Mouse (Mus musculus) embryonic facial prominence, embryonic 14.5 days (tissue): ENCODE measurements around the gene Cldn10. TPM values are rescaled to one million over a fixed set of nuclear protein-coding genes. Genes with fewer than 3 reads are reported as not detected.

ENCODE experiments used
- ATAC-seq: fragments of 200-750 bp; cut with Nextera tagmentation; 2 replicates; pipeline ENCODE4 v1.8.0; 2017; ENCODE audit warnings: low read depth, moderate number of reproducible peaks, moderate TSS enrichment
- DNase-seq: peaks from one replicate; pipeline ENCODE4 v3.0.0-alpha.2; 2015; ENCODE audit warnings: low spot score
- H3K27ac ChIP-seq: fragments of 300-500 bp; sonication (generic); replicated peaks from 2 replicates; pipeline ENCODE4 v1.5.1; 2014; ENCODE audit warnings: low read depth, mild to moderate bottlenecking, low read length, moderate library complexity
- H3K27me3 ChIP-seq: fragments of 300-500 bp; sonication (generic); replicated peaks from 2 replicates; pipeline ENCODE4 v1.6.1; 2014; ENCODE audit warnings: low read length; ENCODE audit not compliant: control insufficient read depth, insufficient read depth
- H3K36me3 ChIP-seq: fragments of 300-500 bp; sonication (generic); 2 replicates; pipeline ENCODE4 v1.6.1; 2014; ENCODE audit warnings: low read length, mixed read lengths; ENCODE audit not compliant: control insufficient read depth, insufficient read depth
- H3K4me1 ChIP-seq: fragments of 300-500 bp; sonication (generic); 2 replicates; pipeline ENCODE4 v1.6.1; 2014; ENCODE audit warnings: antibody characterized with exemption, low read length; ENCODE audit not compliant: control insufficient read depth, insufficient read depth
- H3K4me2 ChIP-seq: fragments of 300-500 bp; sonication (generic); 2 replicates; pipeline ENCODE4 v1.6.1; 2014; ENCODE audit warnings: low read depth, mild to moderate bottlenecking, low read length, moderate library complexity, mixed read lengths
- H3K4me3 ChIP-seq: fragments of 300-500 bp; sonication (generic); 2 replicates; pipeline ENCODE4 v1.5.1; 2014; ENCODE audit warnings: low read depth, mild to moderate bottlenecking, low read length
- H3K9ac ChIP-seq: fragments of 300-500 bp; sonication (generic); 2 replicates; pipeline ENCODE4 v1.6.1; 2014; ENCODE audit warnings: low read depth, mild to moderate bottlenecking, low read length, moderate library complexity, mixed read lengths
- H3K9me3 ChIP-seq: fragments of 300-500 bp; sonication (generic); 2 replicates; pipeline ENCODE4 v1.6.1; 2016; ENCODE audit warnings: low read length; ENCODE audit not compliant: control insufficient read depth
- WGBS: fragments of 180-500 bp; shearing (Covaris S2); extraction: QIAGEN DNeasy Blood & Tissue Kit; methylation state at CpG from one replicate; pipeline ENCODE4 v1.1.7; 2014; 5-methylcytosine and 5-hydroxymethylcytosine counted together
- polyA plus RNA-seq: library from polyadenylated mRNA; unstranded; fragments of >200 nt; fragmentation: Nextera tagmentation; extraction: Ambion mirVana; gene quantifications from 2 replicates; pipeline ENCODE4 v1.2.1, GENCODE M21; 2014

Gene Cldn10
- polyA plus RNA-seq, 1 experiment from 2014 or later: 10.9 TPM

DNA sequence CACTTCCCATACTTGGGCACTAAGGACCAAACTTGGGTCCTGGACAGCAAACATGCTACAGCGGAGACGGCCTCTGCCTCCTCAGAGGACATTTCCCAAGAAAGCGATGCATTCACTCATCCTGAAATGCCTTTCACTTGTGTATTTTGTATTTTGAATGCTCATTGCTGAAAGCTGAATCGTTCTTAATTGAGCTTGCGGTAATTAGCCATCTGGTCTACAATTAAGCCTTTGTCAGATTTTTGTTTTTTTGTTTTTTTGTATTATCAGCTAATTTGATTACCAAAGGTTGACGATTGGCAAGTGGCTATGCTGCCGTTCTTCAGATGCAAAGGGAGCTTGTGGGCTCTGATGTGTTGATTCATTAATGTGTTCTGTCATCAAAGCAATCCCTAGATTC is 5.2 kb downstream of the Cldn10 start:
- no peak for ATAC-seq
- Histone ChIP-seq H3K9ac (no peak overlapping the region), H3K9me3 (no peaks in the 10 kb centered on the region)

DNA sequence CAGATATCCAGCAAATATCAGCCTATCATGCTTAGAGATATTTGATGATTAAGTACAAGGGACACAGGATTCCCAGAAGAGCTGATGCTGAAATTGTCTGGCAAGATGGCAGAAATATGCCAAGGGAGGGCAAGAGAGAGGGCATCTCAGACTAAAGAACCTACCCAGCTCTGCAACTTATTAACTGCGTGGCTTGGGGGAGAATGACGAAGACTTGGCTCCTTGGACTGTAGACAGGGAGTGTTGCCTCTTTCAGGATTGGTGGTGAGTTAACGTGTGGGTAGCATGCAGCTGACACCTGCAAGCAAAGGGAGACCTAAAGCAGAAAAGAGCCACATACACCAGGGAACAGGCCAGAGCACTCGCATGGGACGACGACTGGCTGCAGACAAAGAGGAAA is 5.7 kb downstream of the Cldn10 start:
- ATAC-seq (no peak), DNase-seq (no peak)
- Histone ChIP-seq H3K9ac (no peak overlapping the region), H3K9me3 (no peaks in the 10 kb centered on the region), H3K27ac (no peak overlapping the region), H3K4me3 (no peak overlapping the region), H3K27me3 (no peaks in the 10 kb centered on the region), H3K4me2 (no peak overlapping the region), H3K36me3 (no peaks in the 10 kb centered on the region), H3K4me1 (no peaks in the 10 kb centered on the region)
- 87% methylated on average over 6 of the region's 6 CpGs for WGBS

More for the DNA sequence above, 5.2 kb downstream of the Cldn10 start:
- H3K4me1 ChIP-seq: no peaks in the 10 kb centered on the region
- no peak for DNase-seq
- H3K4me2 ChIP-seq: no peak overlapping the region
- no peak overlapping the region for H3K27ac ChIP-seq
- H3K36me3 ChIP-seq: no peaks in the 10 kb centered on the region
- H3K27me3 ChIP-seq: no peaks in the 10 kb centered on the region
- no peak overlapping the region for H3K4me3 ChIP-seq
- WGBS: 86% methylated on average over 7 of the region's 7 CpGs

DNA sequence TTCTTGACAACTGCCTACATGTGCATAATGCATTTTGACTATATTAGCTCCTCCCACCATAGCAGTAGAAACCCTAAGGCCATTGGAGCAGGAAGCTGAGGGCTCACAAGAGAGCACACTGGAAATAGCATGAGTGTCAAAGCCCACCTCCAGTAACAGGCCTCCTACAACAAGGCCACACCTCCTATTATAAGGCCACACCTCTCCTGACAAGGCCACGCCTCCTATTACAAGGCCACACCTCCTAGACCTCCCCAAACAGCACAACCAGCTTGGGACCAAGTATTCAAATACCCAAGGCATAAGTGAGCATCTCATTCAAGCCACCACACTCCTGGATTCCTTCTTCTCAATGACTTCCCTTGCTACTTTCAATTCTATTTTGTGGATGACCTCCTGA is 6.5 kb downstream of the Cldn10 start:
- Histone ChIP-seq H3K9me3 (no peaks in the 10 kb centered on the region), H3K36me3 (no peaks in the 10 kb centered on the region), H3K9ac (no peak overlapping the region), H3K27me3 (no peaks in the 10 kb centered on the region), H3K4me3 (no peak overlapping the region), H3K4me2 (no peak overlapping the region), H3K4me1 (no peaks in the 10 kb centered on the region), H3K27ac (no peak overlapping the region)
- no peak for DNase-seq
- WGBS: 65% methylated on average over 1 of the region's 1 CpGs
- no peak for ATAC-seq

DNA sequence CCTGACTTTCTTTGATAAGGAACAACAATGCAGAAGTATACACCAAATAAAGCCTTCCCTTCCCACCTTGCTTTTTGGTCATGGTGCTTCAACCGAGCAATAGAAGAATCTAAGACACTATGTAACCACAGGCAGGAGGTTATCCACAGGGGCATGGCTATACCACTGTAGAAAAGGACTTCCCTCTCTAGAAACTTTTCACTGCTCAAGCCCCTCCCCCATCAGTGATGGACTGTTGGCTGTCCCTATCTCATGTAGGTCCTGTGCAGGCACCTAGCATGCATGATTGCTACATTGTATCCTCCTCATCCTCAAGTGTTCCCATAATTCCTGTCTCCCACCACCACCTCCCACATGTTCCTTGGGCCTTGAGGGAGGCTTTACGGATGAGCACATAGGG is 7.2 kb downstream of the Cldn10 start:
- H3K9me3 ChIP-seq: no peaks in the 10 kb centered on the region
- H3K4me2 ChIP-seq: no peak overlapping the region
- DNase-seq (no peak), ATAC-seq (no peak)
- WGBS: 90% methylated on average over 2 of the region's 2 CpGs
- H3K9ac ChIP-seq: no peak overlapping the region
- no peak overlapping the region for H3K4me3 ChIP-seq
- no peaks in the 10 kb centered on the region for H3K27me3 ChIP-seq
- no peaks in the 10 kb centered on the region for H3K36me3 ChIP-seq
- no peak overlapping the region for H3K27ac ChIP-seq
- no peaks in the 10 kb centered on the region for H3K4me1 ChIP-seq

DNA sequence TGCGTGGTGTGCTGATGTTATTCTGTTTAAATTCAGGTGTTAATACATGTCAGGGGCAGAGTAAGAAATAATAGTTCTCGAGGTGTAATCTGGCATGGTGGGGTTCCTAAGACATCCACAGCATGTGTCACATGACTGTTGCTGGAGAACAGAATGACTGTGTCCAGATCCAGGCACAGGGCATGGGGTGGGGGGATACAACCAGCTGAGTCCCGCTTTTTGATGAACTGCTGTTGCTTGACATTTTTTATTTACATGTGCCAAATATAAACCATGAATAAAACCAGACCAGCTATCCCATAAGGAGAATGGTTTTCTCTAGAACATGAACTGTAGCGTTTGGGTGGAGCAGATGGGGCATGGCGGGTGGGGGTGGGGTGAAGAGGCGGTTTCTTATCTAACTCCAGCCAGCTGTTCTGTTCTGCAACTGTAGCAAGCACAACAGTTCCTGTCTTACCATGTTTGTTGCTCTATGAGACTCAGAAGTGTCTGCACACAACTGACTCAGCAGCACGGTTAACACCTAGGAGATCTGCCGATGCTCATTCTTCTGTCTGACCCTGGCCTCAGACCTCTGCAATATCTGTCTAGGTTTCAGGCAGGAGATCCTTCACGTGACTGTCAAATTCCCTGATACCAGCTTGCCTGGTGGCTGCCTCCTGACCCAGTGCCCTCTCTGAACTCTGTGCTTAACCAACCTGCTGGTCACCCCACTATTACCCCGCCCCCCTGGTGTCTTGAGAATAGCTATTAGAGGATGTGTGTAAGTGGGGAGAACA is 8.4 kb downstream of the Cldn10 start:
- Histone ChIP-seq H3K4me2 (no peak overlapping the region), H3K9ac (no peak overlapping the region), H3K27me3 (no peaks in the 10 kb centered on the region), H3K4me3 (no peak overlapping the region), H3K27ac (no peak overlapping the region), H3K9me3 (no peaks in the 10 kb centered on the region), H3K36me3 (no peaks in the 10 kb centered on the region), H3K4me1 (no peaks in the 10 kb centered on the region)
- DNase-seq: no peak
- no peak for ATAC-seq
- 48% methylated on average over 10 of the region's 10 CpGs for WGBS

DNA sequence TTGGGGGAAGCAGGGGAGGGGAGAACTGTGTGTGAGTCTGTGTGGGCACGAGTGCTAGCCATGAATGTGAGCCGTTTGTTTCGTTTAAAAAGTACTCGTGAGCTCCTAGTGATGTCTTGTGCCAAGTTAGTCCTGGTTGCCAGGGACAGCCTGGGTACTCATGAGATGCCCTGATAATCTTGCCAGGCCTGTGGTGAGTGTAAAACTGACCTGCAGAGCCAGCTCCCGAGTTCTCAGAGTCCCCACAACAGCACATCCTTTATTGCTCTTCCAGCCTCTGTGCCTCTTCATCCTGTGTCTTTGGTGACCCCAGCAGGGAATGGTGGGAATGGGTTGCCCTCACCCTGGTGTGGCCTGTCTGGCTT is 9.0 kb downstream of the Cldn10 start:
- 66% methylated on average over 5 of the region's 5 CpGs for WGBS
- Histone ChIP-seq H3K27ac (no peak overlapping the region), H3K36me3 (no peaks in the 10 kb centered on the region), H3K9me3 (no peaks in the 10 kb centered on the region), H3K9ac (no peak overlapping the region), H3K4me1 (no peaks in the 10 kb centered on the region), H3K4me2 (no peak overlapping the region), H3K27me3 (no peaks in the 10 kb centered on the region), H3K4me3 (no peak overlapping the region)
- DNase-seq (no peak), ATAC-seq (no peak)

DNA sequence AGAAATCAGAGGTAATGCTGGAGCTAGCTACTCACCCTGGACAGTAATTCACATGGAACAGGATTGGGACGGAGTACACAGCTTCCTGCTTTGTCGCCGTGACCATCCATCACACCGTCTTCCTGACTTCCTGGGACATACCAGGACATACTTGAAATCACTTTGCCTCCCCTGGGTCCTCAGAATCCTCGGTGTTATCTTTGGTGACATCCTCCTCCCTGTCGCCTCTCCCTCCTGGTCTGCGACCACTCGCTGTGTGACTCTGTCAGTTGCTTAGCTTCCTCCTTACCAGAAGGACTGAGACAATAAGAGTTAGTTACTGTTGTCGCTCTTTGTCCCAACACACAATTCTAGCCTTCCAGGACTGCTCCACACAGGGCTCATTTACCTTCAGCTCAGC is 9.6 kb downstream of the Cldn10 start:
- H3K27ac ChIP-seq: no peak overlapping the region
- no peaks in the 10 kb centered on the region for H3K4me1 ChIP-seq
- H3K4me2 ChIP-seq: no peak overlapping the region
- no peak overlapping the region for H3K4me3 ChIP-seq
- no peaks in the 10 kb centered on the region for H3K36me3 ChIP-seq
- no peaks in the 10 kb centered on the region for H3K27me3 ChIP-seq
- DNase-seq (no peak), ATAC-seq (no peak)
- no peaks in the 10 kb centered on the region for H3K9me3 ChIP-seq
- no peak overlapping the region for H3K9ac ChIP-seq
- 76% methylated on average over 9 of the region's 9 CpGs for WGBS

DNA sequence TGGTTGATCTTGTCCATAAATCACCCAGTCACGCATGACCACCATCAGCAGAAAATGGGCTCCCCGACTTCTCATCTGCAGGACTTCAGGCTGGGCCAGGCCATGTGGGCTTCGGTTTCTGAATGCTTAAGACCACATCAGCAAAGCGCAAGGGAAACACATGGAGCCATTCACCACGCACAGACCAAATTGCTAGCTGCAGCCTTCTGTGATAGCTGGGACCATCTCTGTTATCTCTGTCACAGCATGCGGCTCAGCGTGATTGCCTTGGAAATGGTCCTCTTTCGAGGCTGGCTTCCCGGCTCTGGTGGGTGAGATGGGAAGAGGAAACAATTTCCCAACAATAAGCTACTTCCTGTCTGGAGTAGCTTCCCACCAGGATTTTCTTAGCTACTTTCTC is 12.2 kb downstream of the Cldn10 start:
- Histone ChIP-seq H3K9me3 (no peaks in the 10 kb centered on the region), H3K4me2 (no peak overlapping the region), H3K27me3 (no peaks in the 10 kb centered on the region), H3K4me3 (no peak overlapping the region), H3K36me3 (no peaks in the 10 kb centered on the region), H3K4me1 (no peaks in the 10 kb centered on the region), H3K9ac (no peak overlapping the region), H3K27ac (no peak overlapping the region)
- ATAC-seq (no peak), DNase-seq (no peak)
- WGBS: 64% methylated on average over 9 of the region's 9 CpGs

DNA sequence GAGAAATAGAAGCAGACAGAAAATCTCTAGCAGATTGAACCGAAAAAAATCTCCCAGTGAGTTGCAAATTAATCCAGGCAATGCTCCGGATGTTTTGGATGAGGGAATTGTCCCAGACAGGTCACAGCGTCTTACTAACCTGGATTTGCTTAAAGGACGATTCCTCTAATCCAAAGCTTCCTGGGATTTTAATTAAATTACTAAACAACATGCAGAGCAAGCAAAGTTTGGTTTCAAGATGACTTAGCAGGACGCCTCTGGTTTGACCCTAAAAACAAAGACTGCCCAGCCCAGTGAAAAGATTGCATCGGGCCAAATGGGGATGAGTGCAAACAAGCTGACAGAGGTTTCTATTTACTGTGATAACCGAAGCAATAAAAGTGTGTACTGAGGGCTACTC is 16.2 kb downstream of the Cldn10 start:
- ATAC-seq (no peak), DNase-seq (no peak)
- H3K4me3 ChIP-seq: no peak overlapping the region

More for the DNA sequence above, 16.2 kb downstream of the Cldn10 start:
- H3K9ac ChIP-seq: no peak overlapping the region
- H3K27ac ChIP-seq: no peak overlapping the region
- H3K9me3 ChIP-seq: no peaks in the 10 kb centered on the region
- no peak overlapping the region for H3K4me2 ChIP-seq
- WGBS: 21% methylated on average over 7 of the region's 7 CpGs
- H3K27me3 ChIP-seq: no peaks in the 10 kb centered on the region
- H3K4me1 ChIP-seq: no peaks in the 10 kb centered on the region
- H3K36me3 ChIP-seq: no peaks in the 10 kb centered on the region
